Mouse (Mus musculus) heart, embryonic 16.5 days (tissue): ENCODE measurements around the gene Bcdin3d. TPM values are rescaled to one million over a fixed set of nuclear protein-coding genes. Genes with fewer than 3 reads are reported as not detected.
"Not testable (repeated sequence)": the region's sequence is repeated elsewhere in the genome, so short reads cannot be mapped to it uniquely, and the experiment has no call there.

Experiments used
- ATAC-seq: fragments of 200-750 bp; cut with Nextera tagmentation; replicated peaks from 2 replicates; pipeline ENCODE4 v1.8.0; 2017; ENCODE audit warnings: moderate number of reproducible peaks; ENCODE audit not compliant: insufficient read depth, low FRiP score; ENCODE audit errors: extremely low read depth
- H3K27ac ChIP-seq: fragments of 300-500 bp; sonication (generic); 2 replicates; pipeline ENCODE4 v1.5.1; 2014; ENCODE audit warnings: mild to moderate bottlenecking, low read length, control low read depth, moderate library complexity
- H3K27me3 ChIP-seq: fragments of 300-500 bp; sonication (generic); 2 replicates; pipeline ENCODE4 v1.6.1; 2014; ENCODE audit warnings: low read length, mixed read lengths; ENCODE audit not compliant: control insufficient read depth, insufficient read depth
- H3K36me3 ChIP-seq: fragments of 300-500 bp; sonication (generic); 2 replicates; pipeline ENCODE4 v1.6.1; 2014; ENCODE audit not compliant: control insufficient read depth, insufficient read depth
- H3K4me1 ChIP-seq: fragments of 300-500 bp; sonication (generic); 2 replicates; pipeline ENCODE4 v1.6.1; 2014; ENCODE audit warnings: low read length, mixed read lengths; ENCODE audit not compliant: control insufficient read depth, insufficient read depth
- H3K4me2 ChIP-seq: fragments of 300-500 bp; sonication (generic); 2 replicates; pipeline ENCODE4 v1.6.1; 2014; ENCODE audit warnings: low read depth, mild to moderate bottlenecking, control low read depth, low read length
- H3K4me3 ChIP-seq: fragments of 300-500 bp; sonication (generic); 2 replicates; pipeline ENCODE4 v1.5.1; 2014; ENCODE audit warnings: mild to moderate bottlenecking, control low read depth, low read length
- H3K9ac ChIP-seq: fragments of 300-500 bp; sonication (generic); 2 replicates; pipeline ENCODE4 v1.6.1; 2014; ENCODE audit warnings: low read length, control low read depth
- H3K9me3 ChIP-seq: fragments of 300-500 bp; sonication (generic); replicated peaks from 2 replicates; pipeline ENCODE4 v1.6.1; 2016; ENCODE audit warnings: low read length; ENCODE audit not compliant: control insufficient read depth
- WGBS: fragments of 180-500 bp; shearing (Covaris S2); extraction: QIAGEN DNeasy Blood & Tissue Kit; methylation state at CpG from one replicate; pipeline ENCODE4 v1.1.7; 2014; 5-methylcytosine and 5-hydroxymethylcytosine counted together
- polyA plus RNA-seq: library from polyadenylated mRNA; unstranded; fragments of >200 nt; fragmentation: Nextera tagmentation; extraction: Ambion mirVana; gene quantifications from 2 replicates; pipeline ENCODE4 v1.2.1, GENCODE M21; 2015

The Bcdin3d gene
- polyA plus RNA-seq, 1 experiment from 2014 or later = 13.0 TPM

- no peak overlapping the region for H3K4me3 ChIP-seq
- WGBS = 22% methylated on average over 8 of the region's 8 CpGs
Observed at GRCm38 (mm10) chr15:99449751-99450280, 24.7 kb downstream of the Bcdin3d start.

GRCm38 (mm10) chr15:99449131-99449750 lies 25.3 kb downstream of the Bcdin3d start:
- Histone ChIP-seq H3K4me3 (no peak overlapping the region), H3K9me3 (no peaks in the 10 kb centered on the region), H3K9ac (peak overlapping the region; percentile 21; the same call in 1 of the 2 replicates), H3K27me3 (no peaks in the 10 kb centered on the region), H3K4me1 (peaks cover 39% of the 10 kb centered on the region), H3K27ac (peak overlapping the region; percentile 76), H3K36me3 (peaks cover 3% of the 10 kb centered on the region; the same call in 1 of the 2 replicates), H3K4me2 (peak overlapping the region; percentile 31)
- WGBS = 12% methylated on average over 9 of the region's 9 CpGs
- peak; percentile 87 for ATAC-seq

More at GRCm38 (mm10) chr15:99449751-99450280, 24.7 kb downstream of the Bcdin3d start:
- H3K9me3 ChIP-seq = no peaks in the 10 kb centered on the region
- peak overlapping the region; percentile 8; the same call in 1 of the 2 replicates for H3K9ac ChIP-seq
- peak overlapping the region; percentile 31 for H3K4me2 ChIP-seq
- no peaks in the 10 kb centered on the region for H3K27me3 ChIP-seq
- peak; percentile 41; the same call in 1 of the 2 replicates for ATAC-seq
- peaks cover 3% of the 10 kb centered on the region; the same call in 1 of the 2 replicates for H3K36me3 ChIP-seq
- peaks cover 40% of the 10 kb centered on the region for H3K4me1 ChIP-seq
- peak overlapping the region; percentile 76 for H3K27ac ChIP-seq

DNA sequence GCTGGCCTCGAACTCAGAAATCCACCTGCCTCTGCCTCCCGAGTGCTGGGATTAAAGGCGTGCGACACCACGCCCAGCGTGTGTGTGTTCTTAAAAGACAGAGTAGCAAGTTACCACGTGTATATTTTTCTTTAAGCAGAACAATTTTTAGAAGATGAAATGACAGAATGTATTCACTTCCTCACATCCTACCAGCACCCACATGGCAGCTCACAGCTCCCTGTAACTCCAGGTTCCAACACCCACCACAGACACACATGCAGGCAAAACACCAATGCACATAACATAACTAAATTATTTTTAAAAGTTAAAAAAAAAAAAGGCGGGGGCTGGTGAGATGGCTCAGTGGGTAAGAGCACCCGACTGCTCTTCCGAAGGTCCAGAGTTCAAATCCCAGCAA lies 28.4 kb downstream of the Bcdin3d start:
- 85% methylated on average over 10 of the region's 10 CpGs for WGBS
- H3K4me3 ChIP-seq, H3K27me3 ChIP-seq, H3K9me3 ChIP-seq, H3K27ac ChIP-seq, H3K36me3 ChIP-seq, H3K4me2 ChIP-seq, ATAC-seq, H3K9ac ChIP-seq: not testable (repeated sequence)
- H3K4me1 ChIP-seq = peaks cover 40% of the 10 kb centered on the region

DNA sequence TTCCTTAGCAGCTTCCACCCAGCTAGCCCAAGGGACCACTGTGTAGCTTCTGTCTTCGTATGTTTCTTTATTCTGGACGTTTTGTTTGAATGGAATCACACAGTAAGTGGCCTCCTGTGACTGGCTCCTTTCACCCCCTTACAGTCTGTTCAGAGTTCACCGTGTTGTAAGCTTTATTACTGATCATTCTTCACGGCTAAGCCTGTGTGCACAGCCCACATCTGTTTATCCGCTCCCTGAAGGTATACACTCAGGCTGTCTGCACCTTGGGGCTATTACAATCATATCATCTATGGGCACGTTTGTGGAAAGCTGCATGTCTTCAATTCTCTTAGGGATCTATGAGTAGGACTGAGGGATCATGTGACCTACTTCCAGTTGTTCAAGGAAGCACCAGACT lies 29.0 kb downstream of the Bcdin3d start:
- Histone ChIP-seq H3K4me3 (no peak overlapping the region), H3K27ac (no peak overlapping the region), H3K36me3 (peaks cover 3% of the 10 kb centered on the region; the same call in 1 of the 2 replicates), H3K9me3 (no peaks in the 10 kb centered on the region), H3K4me2 (no peak overlapping the region), H3K4me1 (peaks cover 42% of the 10 kb centered on the region), H3K27me3 (no peaks in the 10 kb centered on the region), H3K9ac (no peak overlapping the region)
- ATAC-seq = no peak
- 64% methylated on average over 6 of the region's 6 CpGs for WGBS

- H3K4me2 ChIP-seq = no peak overlapping the region
- peaks cover 34% of the 10 kb centered on the region for H3K4me1 ChIP-seq
- H3K9ac ChIP-seq = no peak overlapping the region
- no peaks in the 10 kb centered on the region for H3K9me3 ChIP-seq
- no peak for ATAC-seq
- no peak overlapping the region for H3K4me3 ChIP-seq
- 77% methylated on average over 7 of the region's 7 CpGs for WGBS
- H3K27me3 ChIP-seq = no peaks in the 10 kb centered on the region
- H3K36me3 ChIP-seq = peaks cover 3% of the 10 kb centered on the region; the same call in 1 of the 2 replicates
- H3K27ac ChIP-seq = no peak overlapping the region
Observed at GRCm38 (mm10) chr15:99442358-99442757, 32.2 kb downstream of the Bcdin3d start.

DNA sequence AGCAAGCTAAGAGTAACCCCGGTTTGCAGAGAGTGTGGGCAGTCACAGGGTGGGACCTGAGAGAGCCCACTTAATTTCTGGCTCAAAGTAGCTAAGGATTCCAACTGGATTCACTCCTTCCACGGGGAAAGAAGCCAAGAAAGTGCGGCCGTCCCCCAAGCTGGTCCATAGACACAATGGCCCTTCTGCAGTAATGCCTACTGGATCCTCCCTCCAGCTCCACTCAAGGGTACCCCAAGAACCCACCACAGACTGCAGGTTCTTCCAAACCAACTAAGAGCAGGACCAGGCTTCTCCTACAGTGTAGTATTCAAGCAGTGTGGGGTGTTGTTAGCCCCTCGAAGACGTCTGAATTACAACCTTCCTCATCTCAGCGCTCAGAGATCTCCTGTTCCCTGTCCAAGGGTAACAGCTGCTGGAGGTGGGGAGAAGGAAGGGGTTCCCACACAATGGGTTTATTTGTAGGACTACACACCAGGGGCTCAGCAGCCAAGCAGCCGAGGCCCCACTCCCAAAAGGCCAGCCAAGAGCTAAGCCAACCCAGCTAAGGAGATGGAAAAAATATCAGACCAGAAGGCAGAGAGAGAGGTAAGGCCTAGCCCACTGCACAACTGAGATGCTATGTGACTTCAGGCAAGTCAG lies 33.6 kb downstream of the Bcdin3d start:
- ATAC-seq = 0 out of 2 replicates have a peak, but pooled peaks have one; percentile 15
- peaks cover 39% of the 10 kb centered on the region for H3K4me1 ChIP-seq

DNA sequence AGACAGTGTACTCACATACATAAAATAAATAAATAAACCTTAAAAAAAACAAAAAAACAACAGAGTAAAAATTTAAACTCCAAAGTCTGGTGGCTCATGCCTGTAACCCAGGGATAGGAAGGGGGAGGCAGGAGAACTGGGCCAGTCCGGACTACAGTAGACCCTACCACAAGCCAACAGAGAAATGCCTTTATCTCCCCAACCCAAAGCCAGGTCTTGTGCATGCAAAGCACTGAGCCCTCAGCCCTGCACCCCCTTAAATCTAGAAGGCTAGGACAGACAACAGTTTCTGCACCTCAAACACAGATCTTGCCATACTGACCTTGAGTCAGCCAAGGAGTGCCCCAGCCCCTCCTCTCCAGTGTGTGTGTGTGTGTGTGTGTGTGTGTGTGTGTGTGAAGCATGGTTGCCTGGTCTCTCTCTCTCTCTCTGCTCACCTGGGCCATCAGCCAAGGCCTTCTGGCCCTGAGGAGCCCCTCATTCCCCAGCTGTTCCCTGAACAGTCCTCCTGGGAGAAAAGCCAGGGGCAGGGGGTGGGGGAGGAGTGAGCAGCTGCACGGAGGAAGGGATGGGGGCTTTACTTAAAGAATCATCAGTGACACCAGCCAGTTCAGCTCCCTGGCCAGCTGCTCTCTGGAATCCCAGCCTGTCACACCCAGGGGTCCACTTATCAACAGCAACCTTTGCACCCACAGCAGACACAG lies 34.3 kb downstream of the Bcdin3d start:
- ATAC-seq = peak; percentile 89
- peak overlapping the region; percentile 92 for H3K27ac ChIP-seq
- peaks cover 3% of the 10 kb centered on the region; the same call in 1 of the 2 replicates for H3K36me3 ChIP-seq
- no peaks in the 10 kb centered on the region for H3K9me3 ChIP-seq
- peak overlapping the region; percentile 52; the same call in 1 of the 2 replicates for H3K9ac ChIP-seq
- WGBS = 23% methylated on average over 2 of the region's 2 CpGs
- no peak overlapping the region for H3K4me3 ChIP-seq
- peaks cover 42% of the 10 kb centered on the region for H3K4me1 ChIP-seq
- H3K4me2 ChIP-seq = peak overlapping the region; percentile 37
- H3K27me3 ChIP-seq = no peaks in the 10 kb centered on the region

More for the DNA sequence above, 33.6 kb downstream of the Bcdin3d start:
- Histone ChIP-seq H3K4me3 (no peak overlapping the region), H3K27me3 (no peaks in the 10 kb centered on the region), H3K9ac (no peak overlapping the region), H3K36me3 (peaks cover 3% of the 10 kb centered on the region; the same call in 1 of the 2 replicates), H3K4me2 (peak overlapping the region; percentile 37; the same call in 1 of the 2 replicates), H3K9me3 (no peaks in the 10 kb centered on the region), H3K27ac (peak overlapping the region; percentile 92)
- WGBS = 41% methylated on average over 8 of the region's 8 CpGs

- no peaks in the 10 kb centered on the region for H3K36me3 ChIP-seq
- H3K27ac ChIP-seq = peak overlapping the region; percentile 52
- ATAC-seq = no peak
- 0 out of 2 replicates have a peak overlapping the region, but pooled peaks have one; percentile 19 for H3K9ac ChIP-seq
- no peak overlapping the region; the same call in 1 of the 2 replicates for H3K4me2 ChIP-seq
- no peaks in the 10 kb centered on the region for H3K9me3 ChIP-seq
- no peaks in the 10 kb centered on the region for H3K27me3 ChIP-seq
- peaks cover 47% of the 10 kb centered on the region for H3K4me1 ChIP-seq
- 71% methylated on average over 8 of the region's 8 CpGs for WGBS
- no peak overlapping the region for H3K4me3 ChIP-seq
Observed at GRCm38 (mm10) chr15:99438966-99439698, 35.4 kb downstream of the Bcdin3d start.
